ENCODE assay signal across 12 mouse cellular contexts in genomic region chr11:78807341-78808108, GRCm38 (mm10). TPM values are rescaled to one million over a fixed set of nuclear protein-coding genes. Genes with fewer than 3 reads are reported as not detected.
DNase-seq lines count a peak whose midpoint lies in the region; ATAC-seq lines count a peak whose summit lies in the region.
"Had no signal": no experiment of that assay in that cellular context is flagged by ENCODE, and none has a peak within 500 bp of the region (broad histone marks: within the 10 kb centered on the region; RNA-seq: fewer than 3 reads in every experiment).

No protein-coding gene starts in this region.

- H3K36me3 ChIP-seq in forebrain, embryonic 13.5 days (ENCODE audit: poor library complexity, severe bottlenecking) = no peaks in the 10 kb centered on the region
- no peaks in the 10 kb centered on the region for H3K36me3 ChIP-seq in forebrain, embryonic 10.5 days (replicated peaks)
- H3K36me3 ChIP-seq in midbrain, embryonic 13.5 days = no peaks in the 10 kb centered on the region
- no peaks in the 10 kb centered on the region for H3K36me3 ChIP-seq in midbrain, embryonic 15.5 days (replicated peaks)
- no peaks in the 10 kb centered on the region for H3K36me3 ChIP-seq in embryonic facial prominence, embryonic 14.5 days (ENCODE audit: control insufficient read depth, insufficient read depth, low read length)
- H3K36me3 ChIP-seq: embryonic facial prominence, embryonic 13.5 days; lung, embryonic 15.5 days had no signal

- no peaks in the 10 kb centered on the region for H3K9me3 ChIP-seq in forebrain, embryonic 13.5 days (replicated peaks)
- no peaks in the 10 kb centered on the region for H3K9me3 ChIP-seq in forebrain, embryonic 10.5 days
- no peaks in the 10 kb centered on the region for H3K9me3 ChIP-seq in midbrain, embryonic 13.5 days
- no peaks in the 10 kb centered on the region for H3K9me3 ChIP-seq in midbrain, embryonic 15.5 days
- H3K9me3 ChIP-seq in embryonic facial prominence, embryonic 14.5 days (ENCODE audit: control insufficient read depth, low read length) = no peaks in the 10 kb centered on the region
- H3K9me3 ChIP-seq: embryonic facial prominence, embryonic 13.5 days; lung, embryonic 15.5 days had no signal

- no peak overlapping the region for H3K9ac ChIP-seq in forebrain, embryonic 13.5 days
- no peak overlapping the region for H3K9ac ChIP-seq in midbrain, embryonic 13.5 days (replicated peaks)
- no peak overlapping the region for H3K9ac ChIP-seq in midbrain, embryonic 15.5 days
- no peak overlapping the region for H3K9ac ChIP-seq in embryonic facial prominence, embryonic 14.5 days (ENCODE audit: low read depth, low read length)
- H3K9ac ChIP-seq: embryonic facial prominence, embryonic 13.5 days; lung, embryonic 15.5 days had no signal

- no peak overlapping the region for H3K4me3 ChIP-seq in forebrain, embryonic 13.5 days
- H3K4me3 ChIP-seq in forebrain, embryonic 10.5 days = no peak overlapping the region
- H3K4me3 ChIP-seq in midbrain, embryonic 13.5 days (replicated peaks) = no peak overlapping the region
- no peak overlapping the region for H3K4me3 ChIP-seq in midbrain, embryonic 15.5 days
- H3K4me3 ChIP-seq in embryonic facial prominence, embryonic 14.5 days (ENCODE audit: low read depth, low read length) = no peak overlapping the region
- H3K4me3 ChIP-seq: embryonic facial prominence, embryonic 13.5 days; lung, embryonic 15.5 days had no signal

- no peak for DNase-seq in forebrain, embryonic 10.5 days (ENCODE audit: extremely low spot score, low spot score)
- DNase-seq in embryonic facial prominence, embryonic 14.5 days (ENCODE audit: low spot score) = peak; percentile 52
- peak; percentile 52 for DNase-seq in yolk sac, embryonic 10.5 days (ENCODE audit: low spot score)
- DNase-seq in adrenal gland, postnatal 14 days = no peak
- DNase-seq in testis, postnatal 14 days (ENCODE audit: low spot score) = no peak
- DNase-seq: cerebellum, adult 11-12 months had no signal

- 59% methylated on average over 6 of the region's 6 CpGs for WGBS in forebrain, embryonic 13.5 days
- WGBS in forebrain, embryonic 10.5 days = 58% methylated on average over 6 of the region's 6 CpGs
- WGBS in midbrain, embryonic 13.5 days = 48% methylated on average over 6 of the region's 6 CpGs
- 43% methylated on average over 6 of the region's 6 CpGs for WGBS in midbrain, embryonic 15.5 days
- 49% methylated on average over 6 of the region's 6 CpGs for WGBS in embryonic facial prominence, embryonic 14.5 days

- no peaks in the 10 kb centered on the region for H3K27me3 ChIP-seq in forebrain, embryonic 13.5 days
- H3K27me3 ChIP-seq in forebrain, embryonic 10.5 days (ENCODE audit: poor library complexity, severe bottlenecking) = peaks cover 62% of the 10 kb centered on the region
- peaks cover 21% of the 10 kb centered on the region for H3K27me3 ChIP-seq in midbrain, embryonic 13.5 days
- no peaks in the 10 kb centered on the region for H3K27me3 ChIP-seq in midbrain, embryonic 15.5 days (replicated peaks)
- H3K27me3 ChIP-seq in embryonic facial prominence, embryonic 14.5 days (replicated peaks; ENCODE audit: control insufficient read depth, insufficient read depth, low read length) = no peaks in the 10 kb centered on the region
- H3K27me3 ChIP-seq: embryonic facial prominence, embryonic 13.5 days; lung, embryonic 15.5 days; Patski had no signal

- H3K4me1 ChIP-seq in forebrain, embryonic 13.5 days = peaks cover 38% of the 10 kb centered on the region
- H3K4me1 ChIP-seq in forebrain, embryonic 10.5 days = peaks cover 24% of the 10 kb centered on the region
- peaks cover 19% of the 10 kb centered on the region for H3K4me1 ChIP-seq in midbrain, embryonic 13.5 days (replicated peaks)
- no peaks in the 10 kb centered on the region for H3K4me1 ChIP-seq in midbrain, embryonic 15.5 days
- H3K4me1 ChIP-seq in embryonic facial prominence, embryonic 14.5 days (ENCODE audit: control insufficient read depth, insufficient read depth, low read length) = 0 out of 2 replicates have a peak, but pooled peaks cover 8% of the 10 kb centered on the region
- H3K4me1 ChIP-seq: lung, embryonic 15.5 days had no signal

- H3K27ac ChIP-seq in forebrain, embryonic 13.5 days = peak overlapping the region; percentile 55
- no peak overlapping the region for H3K27ac ChIP-seq in forebrain, embryonic 10.5 days
- H3K27ac ChIP-seq in midbrain, embryonic 13.5 days = no peak overlapping the region
- H3K27ac ChIP-seq in midbrain, embryonic 15.5 days = no peak overlapping the region; the same call in 1 of the 2 replicates
- H3K27ac ChIP-seq in embryonic facial prominence, embryonic 14.5 days (replicated peaks; ENCODE audit: low read depth, low read length) = no peak overlapping the region
- H3K27ac ChIP-seq: embryonic facial prominence, embryonic 13.5 days; lung, embryonic 15.5 days had no signal

- 0 out of 2 replicates have a peak, but pooled peaks have one; percentile 43 for ATAC-seq in forebrain, embryonic 13.5 days
- ATAC-seq in midbrain, embryonic 13.5 days = peak; percentile 74
- ATAC-seq in midbrain, embryonic 15.5 days (replicated peaks) = no peak
- ATAC-seq in embryonic facial prominence, embryonic 14.5 days (ENCODE audit: low read depth) = no peak
- ATAC-seq: Patski had no signal

- no peak overlapping the region for H3K4me2 ChIP-seq in forebrain, embryonic 13.5 days
- H3K4me2 ChIP-seq in midbrain, embryonic 13.5 days (replicated peaks) = no peak overlapping the region
- no peak overlapping the region for H3K4me2 ChIP-seq in midbrain, embryonic 15.5 days
- H3K4me2 ChIP-seq in embryonic facial prominence, embryonic 14.5 days (ENCODE audit: low read depth, low read length) = no peak overlapping the region
- H3K4me2 ChIP-seq: embryonic facial prominence, embryonic 13.5 days; lung, embryonic 15.5 days had no signal

RNA-seq across cellular contexts. Expression of gene Lyrm9, which starts 18.9 kb away (rescaled TPM):
- polyA plus RNA-seq in forebrain, embryonic 13.5 days (2015; fragmentation: Nextera tagmentation; extraction: Ambion mirVana) = 24.2 and 25.2 TPM in 2 replicates
- polyA plus RNA-seq in forebrain, embryonic 10.5 days (2016; fragmentation: Nextera tagmentation; extraction: Ambion mirVana) = 23.4 and 26.2 TPM in 2 replicates
- 25.3 and 28.2 TPM in 2 replicates for polyA plus RNA-seq in midbrain, embryonic 13.5 days (2015; fragmentation: Nextera tagmentation; extraction: Ambion mirVana)
- polyA plus RNA-seq in midbrain, embryonic 15.5 days (2015; fragmentation: Nextera tagmentation; extraction: Ambion mirVana) = 31.9 and 35.8 TPM in 2 replicates
- 10.5 and 14.2 TPM in 2 replicates for polyA plus RNA-seq in embryonic facial prominence, embryonic 14.5 days (2014; fragmentation: Nextera tagmentation; extraction: Ambion mirVana)
- total RNA-seq in adrenal gland, postnatal 14 days (2021) = 26.1 and 32.7 TPM in 2 replicates

RNA-seq across cellular contexts. Expression of gene Ccnq, which starts 56.0 kb away (rescaled TPM):
- polyA plus RNA-seq in forebrain, embryonic 13.5 days (2015; fragmentation: Nextera tagmentation; extraction: Ambion mirVana) = 39.5 and 39.8 TPM in 2 replicates
- polyA plus RNA-seq in forebrain, embryonic 10.5 days (2016; fragmentation: Nextera tagmentation; extraction: Ambion mirVana) = 40.1 and 40.8 TPM in 2 replicates
- 33.2 and 34.3 TPM in 2 replicates for polyA plus RNA-seq in midbrain, embryonic 13.5 days (2015; fragmentation: Nextera tagmentation; extraction: Ambion mirVana)
- polyA plus RNA-seq in midbrain, embryonic 15.5 days (2015; fragmentation: Nextera tagmentation; extraction: Ambion mirVana) = 27.7 and 29.9 TPM in 2 replicates
- 37.2 and 41.3 TPM in 2 replicates for polyA plus RNA-seq in embryonic facial prominence, embryonic 14.5 days (2014; fragmentation: Nextera tagmentation; extraction: Ambion mirVana)
- total RNA-seq in adrenal gland, postnatal 14 days (2021) = 34.1 and 35.6 TPM in 2 replicates

Comparison
In these comparisons a context has a peak if more than half of its experiments do, and no peak if none do; other contexts are left out.
1. ATAC-seq: peak in forebrain, embryonic 13.5 days (single experiment) and midbrain, embryonic 13.5 days (single experiment); none in midbrain, embryonic 15.5 days (single experiment) and embryonic facial prominence, embryonic 14.5 days (single experiment).
2. DNase-seq: peak in embryonic facial prominence, embryonic 14.5 days (single experiment) and yolk sac, embryonic 10.5 days (single experiment); none in forebrain, embryonic 10.5 days (single experiment), adrenal gland, postnatal 14 days (single experiment) and testis, postnatal 14 days (single experiment).